Mouse (Mus musculus) liver, postnatal 0 days (tissue): ENCODE data around the gene Slc2a3. TPM values are rescaled to one million over a fixed set of nuclear protein-coding genes. Genes with fewer than 3 reads are reported as not detected.
"Not testable (repeated sequence)": the region's sequence is repeated elsewhere in the genome, so short reads cannot be mapped to it uniquely, and the experiment has no call there.

Source experiments
- ATAC-seq: fragments of 200-750 bp; cut with Nextera tagmentation; 2 replicates; pipeline ENCODE4 v1.8.0; 2017; ENCODE audit warnings: mild to moderate bottlenecking, moderate library complexity
- DNase-seq: peaks from one replicate; pipeline ENCODE4 v3.0.0-alpha.2; 2016
- H3K27ac ChIP-seq: fragments of 300-500 bp; sonication (generic); 2 replicates; pipeline ENCODE4 v1.5.1; 2014; ENCODE audit warnings: antibody characterized with exemption, moderate library complexity, mild to moderate bottlenecking, low read depth
- H3K27me3 ChIP-seq: fragments of 300-500 bp; sonication (generic); 2 replicates; pipeline ENCODE4 v1.6.1; 2014; ENCODE audit warnings: low read length, control low read depth, mixed read lengths; ENCODE audit not compliant: insufficient read depth
- H3K36me3 ChIP-seq: fragments of 300-500 bp; sonication (generic); replicated peaks from 2 replicates; pipeline ENCODE4 v1.6.1; 2014; ENCODE audit warnings: mild to moderate bottlenecking, control low read depth, low read length, moderate library complexity, mixed read lengths; ENCODE audit not compliant: insufficient read depth
- H3K4me1 ChIP-seq: fragments of 300-500 bp; sonication (generic); 2 replicates; pipeline ENCODE4 v1.6.1; 2014; ENCODE audit warnings: antibody characterized with exemption, mild to moderate bottlenecking, control low read depth; ENCODE audit not compliant: insufficient read depth
- H3K4me2 ChIP-seq: fragments of 300-500 bp; sonication (generic); 2 replicates; pipeline ENCODE4 v1.6.1; 2014; ENCODE audit warnings: low read depth, mild to moderate bottlenecking, low read length, moderate library complexity, mixed read lengths
- H3K4me3 ChIP-seq: fragments of 300-500 bp; sonication (generic); 2 replicates; pipeline ENCODE4 v1.5.1; 2014; ENCODE audit warnings: low read depth, low read length
- H3K9ac ChIP-seq: fragments of 300-500 bp; sonication (generic); replicated peaks from 2 replicates; pipeline ENCODE4 v1.6.1; 2014; ENCODE audit warnings: mild to moderate bottlenecking, moderate library complexity
- H3K9me3 ChIP-seq: fragments of 300-500 bp; sonication (generic); 2 replicates; pipeline ENCODE4 v1.6.1; 2016; ENCODE audit warnings: mild to moderate bottlenecking, control low read depth, low read length, mixed read lengths
- CTCF ChIP-seq: sonication (generic); IDR thresholded peaks from 2 replicates; pipeline ENCODE4 v1.5.1; 2016; ENCODE audit warnings: antibody characterized with exemption, low read depth
- EP300 ChIP-seq: IDR thresholded peaks from 2 replicates; pipeline ENCODE4 v1.6.1; 2016; ENCODE audit warnings: antibody characterized with exemption, low read depth, mild to moderate bottlenecking
- WGBS: fragments of 180-500 bp; shearing (Covaris S2); extraction: QIAGEN DNeasy Blood & Tissue Kit; methylation state at CpG from one replicate; pipeline ENCODE4 v1.1.7; 2014; ENCODE audit not compliant: insufficient replicate concordance; 5-methylcytosine and 5-hydroxymethylcytosine counted together
- polyA plus RNA-seq: library from polyadenylated mRNA; unstranded; fragments of >200 nt; fragmentation: Nextera tagmentation; extraction: Ambion mirVana; gene quantifications from 2 replicates; pipeline ENCODE4 v1.2.1, GENCODE M21; 2015

The Slc2a3 gene
- polyA plus RNA-seq, 1 experiment from 2014 or later: 8.5 TPM

DNA sequence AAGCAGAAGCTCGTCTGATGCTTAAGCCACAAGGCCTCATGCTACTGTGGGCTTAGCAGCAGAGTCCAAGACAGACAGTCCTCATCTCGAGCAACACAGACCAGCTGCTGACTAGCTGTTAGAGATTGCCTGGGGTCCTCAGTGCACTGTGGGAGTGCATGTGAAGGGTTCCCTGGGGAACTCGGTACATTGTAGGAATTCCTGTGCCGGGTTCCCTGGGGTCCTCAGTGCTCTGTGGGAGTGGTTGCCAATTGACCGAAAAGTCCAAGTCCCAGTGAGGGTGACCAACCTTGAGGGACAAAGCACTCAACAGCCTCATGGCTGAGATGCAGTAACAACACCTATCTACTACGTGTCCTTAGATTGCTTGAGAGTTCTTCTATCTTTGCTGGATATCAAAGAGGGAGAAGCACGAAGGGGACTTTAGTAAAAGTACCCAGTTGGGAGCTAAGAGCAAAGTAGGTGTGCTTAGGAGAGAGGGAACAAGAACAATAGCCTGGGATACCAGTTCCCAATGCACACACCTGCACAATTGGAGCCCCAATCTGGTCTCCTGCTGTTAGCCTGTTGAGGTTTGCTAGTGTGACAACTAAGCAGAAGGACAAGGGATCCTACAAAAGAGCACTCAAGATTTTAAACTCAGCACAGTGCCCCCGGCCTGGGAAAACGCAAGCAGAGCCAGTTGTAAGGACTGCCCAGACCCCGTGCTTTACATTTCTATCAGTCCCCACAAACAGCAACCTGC, 56.8 kb downstream of the Slc2a3 start:
- Histone ChIP-seq H3K27me3 (peaks cover 20% of the 10 kb centered on the region), H3K27ac (no peak overlapping the region), H3K36me3 (no peaks in the 10 kb centered on the region), H3K4me1 (peaks cover 9% of the 10 kb centered on the region; the same call in 1 of the 2 replicates), H3K9me3 (no peaks in the 10 kb centered on the region), H3K4me2 (no peak overlapping the region), H3K9ac (no peak overlapping the region), H3K4me3 (no peak overlapping the region)
- TF ChIP-seq EP300: no peak
- TF ChIP-seq CTCF: no peak
- no peak for DNase-seq
- 65% methylated on average over 10 of the region's 10 CpGs for WGBS
- ATAC-seq: no peak

DNA sequence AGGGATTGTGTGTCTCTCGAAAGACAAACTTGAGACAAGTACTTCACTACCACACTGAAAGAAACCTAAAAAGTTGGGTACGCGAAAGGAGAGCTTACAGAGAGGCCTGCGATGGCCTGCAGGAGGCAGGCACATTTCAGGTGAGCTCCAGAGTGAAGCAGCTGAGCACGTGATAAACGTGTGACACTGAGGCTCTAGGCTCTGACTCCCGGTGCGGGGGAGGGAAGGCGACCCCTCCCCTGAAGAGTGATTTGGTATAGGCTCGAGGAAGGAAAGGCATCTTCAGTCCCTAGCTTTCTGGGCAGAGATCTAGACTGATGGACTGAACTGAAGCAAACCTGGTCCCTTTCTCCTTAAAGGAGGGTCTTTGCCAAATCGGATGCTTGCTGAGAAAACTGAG, 58.1 kb downstream of the Slc2a3 start:
- DNase-seq (no peak), ATAC-seq (no peak)
- Histone ChIP-seq H3K27me3 (peaks cover 20% of the 10 kb centered on the region), H3K4me3 (no peak overlapping the region), H3K27ac (no peak overlapping the region), H3K9ac (no peak overlapping the region), H3K9me3 (no peaks in the 10 kb centered on the region), H3K4me1 (peaks cover 9% of the 10 kb centered on the region; the same call in 1 of the 2 replicates), H3K4me2 (no peak overlapping the region), H3K36me3 (no peaks in the 10 kb centered on the region)
- WGBS: 31% methylated on average over 11 of the region's 11 CpGs
- no peak for TF ChIP-seq EP300
- TF ChIP-seq CTCF: peak; percentile 18; the same call in 1 of the 2 replicates

DNA sequence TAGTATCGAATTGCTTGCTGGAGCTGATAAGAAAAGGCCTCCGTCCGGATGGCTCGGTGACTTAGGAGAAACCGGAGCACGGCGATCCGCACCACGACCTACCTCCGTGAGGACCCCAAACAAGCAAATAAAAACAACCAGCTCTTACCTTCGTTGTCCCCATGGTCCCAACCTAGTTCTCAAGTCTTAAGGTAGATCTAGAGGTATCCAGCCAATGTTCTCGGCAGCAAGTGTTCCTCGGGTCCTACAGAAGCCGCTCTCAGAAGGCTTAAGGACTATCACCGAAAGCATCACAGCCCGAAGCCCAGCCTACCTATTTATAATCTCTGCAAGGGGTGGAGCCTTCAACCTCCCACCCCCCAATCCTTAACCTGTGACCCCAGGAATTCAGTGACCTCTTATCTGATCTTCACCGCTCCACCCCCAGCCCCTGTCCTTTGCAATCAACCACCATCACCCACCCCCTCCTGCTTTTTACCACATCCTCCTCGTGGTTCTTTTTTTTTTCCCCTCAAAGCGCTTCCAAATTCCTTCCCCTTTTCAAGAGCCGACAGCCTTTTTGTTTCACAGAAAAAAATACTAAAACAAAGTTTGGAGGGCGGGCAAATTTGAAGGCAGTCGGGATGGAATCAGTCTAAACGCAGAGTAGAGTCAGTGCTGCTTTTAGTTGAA, 59.1 kb downstream of the Slc2a3 start:
- Histone ChIP-seq H3K4me2 (peak overlapping the region; percentile 74), H3K36me3 (no peaks in the 10 kb centered on the region), H3K9me3 (no peaks in the 10 kb centered on the region), H3K4me3 (peak overlapping the region; percentile 44), H3K4me1 (peaks cover 9% of the 10 kb centered on the region; the same call in 1 of the 2 replicates), H3K27ac (no peak overlapping the region), H3K27me3 (peaks cover 20% of the 10 kb centered on the region), H3K9ac (peak overlapping the region; percentile 54)
- DNase-seq (peak; percentile 43), ATAC-seq (peak; percentile 67)
- TF ChIP-seq EP300 (no peak), CTCF (no peak)
- under 1% methylated on average over 23 of the region's 23 CpGs for WGBS

DNA sequence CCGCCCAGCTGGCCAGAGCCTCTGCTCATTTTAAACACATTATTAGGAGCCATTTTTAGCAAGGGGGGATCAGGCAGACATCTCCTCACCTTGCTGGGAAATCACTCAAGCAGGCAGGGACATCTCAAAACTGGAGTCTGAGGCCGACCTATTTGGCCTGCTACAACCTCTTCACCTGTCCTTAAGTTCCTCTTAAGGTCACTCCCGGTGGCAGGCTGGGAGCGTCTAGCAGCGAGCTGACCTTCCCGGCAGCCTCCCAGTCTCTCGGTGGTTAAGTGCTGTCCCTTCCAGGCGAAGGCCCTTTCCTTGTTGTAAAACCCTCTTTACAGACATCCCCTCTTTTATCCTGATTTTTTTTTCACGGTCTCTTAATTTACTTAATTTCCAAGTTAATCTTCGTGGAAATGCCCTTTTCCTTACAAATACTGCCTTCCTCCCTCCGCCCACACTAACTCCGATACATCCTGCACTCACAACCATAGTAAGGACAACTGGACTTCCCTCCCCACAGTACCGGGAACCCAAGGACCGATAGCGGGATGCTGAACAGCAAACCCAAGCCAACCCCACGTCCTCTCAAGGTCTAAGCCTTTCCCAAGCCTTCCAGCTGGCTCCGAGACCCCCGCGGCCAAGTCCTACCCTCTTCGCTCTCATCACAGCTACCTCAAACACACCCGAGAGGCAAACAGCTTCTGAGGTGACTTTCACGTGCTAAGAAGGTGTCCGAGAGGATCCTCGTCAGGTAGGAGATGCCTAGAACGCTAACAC, 59.8 kb downstream of the Slc2a3 start:
- Histone ChIP-seq H3K36me3 (no peaks in the 10 kb centered on the region), H3K27me3 (peaks cover 20% of the 10 kb centered on the region), H3K4me2 (peak overlapping the region; percentile 74), H3K4me1 (peaks cover 9% of the 10 kb centered on the region; the same call in 1 of the 2 replicates), H3K9ac (peak overlapping the region; percentile 54), H3K4me3 (peak overlapping the region; percentile 44), H3K27ac (0 out of 2 replicates have a peak overlapping the region, but pooled peaks have one; percentile 16), H3K9me3 (no peaks in the 10 kb centered on the region)
- no peak for TF ChIP-seq CTCF
- TF ChIP-seq EP300: no peak
- no peak for DNase-seq
- 0 out of 2 replicates have a peak, but pooled peaks have one; percentile 7 for ATAC-seq
- 5% methylated on average over 25 of the region's 25 CpGs for WGBS

DNA sequence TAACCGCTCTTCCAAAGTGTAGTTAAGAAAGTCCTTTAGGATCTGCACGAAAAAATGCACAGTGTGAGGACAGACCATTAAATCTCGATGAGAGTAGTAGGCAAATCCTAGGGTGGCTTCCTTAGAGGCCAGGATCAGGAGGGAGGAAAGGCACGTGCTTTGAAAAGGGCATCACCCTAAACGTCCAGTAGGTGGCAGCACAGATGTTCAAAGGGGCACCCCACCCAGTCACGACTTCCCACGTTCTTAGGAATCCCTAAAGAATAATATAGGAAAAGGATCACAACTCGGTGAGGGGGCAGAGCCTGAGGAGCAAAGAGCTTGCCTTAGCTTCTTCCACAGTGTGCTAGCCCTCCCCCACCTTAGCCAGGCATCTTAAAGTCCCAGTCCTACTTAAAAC, 61.5 kb downstream of the Slc2a3 start:
- H3K4me3 ChIP-seq: peak overlapping the region; percentile 15

DNA sequence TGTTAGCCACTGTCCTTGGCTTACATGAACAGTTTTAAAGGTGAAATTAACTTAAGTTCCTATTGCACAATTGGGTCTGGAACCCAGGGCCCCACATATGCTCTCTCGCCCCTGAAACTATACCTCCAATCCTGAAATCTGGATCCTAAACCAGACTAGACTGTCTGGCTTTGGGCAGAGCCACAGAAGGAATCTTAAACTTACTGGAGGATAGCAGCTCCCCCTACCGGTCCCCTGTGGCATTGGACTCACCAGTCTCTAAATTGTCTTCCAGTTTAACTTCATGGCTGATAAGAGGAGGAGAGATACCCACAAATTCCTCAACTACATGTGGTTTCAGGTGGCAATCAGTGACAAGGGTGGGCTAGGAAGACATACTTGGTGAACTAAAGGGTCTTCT, 81.5 kb downstream of the Slc2a3 start:
- ATAC-seq: no peak
- no peaks in the 10 kb centered on the region for H3K27me3 ChIP-seq
- no peak for TF ChIP-seq EP300
- TF ChIP-seq CTCF: peak; percentile 80
- no peaks in the 10 kb centered on the region for H3K36me3 ChIP-seq
- no peaks in the 10 kb centered on the region for H3K9me3 ChIP-seq
- WGBS: 18% methylated on average over 2 of the region's 2 CpGs
- no peak overlapping the region for H3K4me2 ChIP-seq
- peak; percentile 67 for DNase-seq
- no peak overlapping the region for H3K27ac ChIP-seq
- no peaks in the 10 kb centered on the region for H3K4me1 ChIP-seq
- no peak overlapping the region for H3K4me3 ChIP-seq
- no peak overlapping the region for H3K9ac ChIP-seq

More for the DNA sequence above, 61.5 kb downstream of the Slc2a3 start:
- ATAC-seq: 0 out of 2 replicates have a peak, but pooled peaks have one; percentile 51
- TF ChIP-seq EP300: no peak
- TF ChIP-seq CTCF: peak; percentile 86
- no peak overlapping the region for H3K27ac ChIP-seq
- H3K9ac ChIP-seq: no peak overlapping the region
- DNase-seq: peak; percentile 71
- peaks cover 20% of the 10 kb centered on the region for H3K27me3 ChIP-seq
- H3K4me2 ChIP-seq: peak overlapping the region; percentile 43
- no peaks in the 10 kb centered on the region for H3K9me3 ChIP-seq
- peaks cover 9% of the 10 kb centered on the region; the same call in 1 of the 2 replicates for H3K4me1 ChIP-seq
- 14% methylated on average over 8 of the region's 8 CpGs for WGBS
- H3K36me3 ChIP-seq: no peaks in the 10 kb centered on the region; the same call in 1 of the 2 replicates

DNA sequence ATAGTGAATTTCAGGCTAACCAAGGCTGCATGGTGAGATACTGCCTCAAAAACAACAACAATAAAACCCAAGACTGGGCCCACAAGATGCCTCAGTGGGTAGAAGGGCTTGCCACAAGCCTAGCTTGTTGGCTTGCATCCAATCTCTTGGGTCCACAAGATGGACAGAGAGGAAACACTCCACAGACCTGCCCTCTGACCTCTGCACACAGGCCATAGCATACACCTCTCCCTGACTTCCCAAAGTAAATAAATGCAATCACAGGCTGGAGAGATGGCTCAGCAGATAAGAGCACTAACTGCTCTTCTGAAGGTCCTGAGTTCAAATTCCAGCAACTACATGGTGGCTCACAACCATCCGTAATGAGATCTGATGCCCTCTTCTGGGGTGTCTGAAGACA, 83.2 kb downstream of the Slc2a3 start:
- 57% methylated on average over 1 of the region's 1 CpGs for WGBS
- H3K36me3 ChIP-seq, H3K9me3 ChIP-seq, H3K4me1 ChIP-seq, H3K4me2 ChIP-seq, ATAC-seq, H3K27ac ChIP-seq, H3K4me3 ChIP-seq, DNase-seq, H3K9ac ChIP-seq, H3K27me3 ChIP-seq: not testable (repeated sequence)
